Mouse (Mus musculus): ENCODE measurements around the gene Pamr1.

- no peak for TF ChIP-seq CTCF (IDR thresholded peaks at IDR 0.05; ENCODE audit: low read depth, low read length)
- no peak for TF ChIP-seq POLR2A (IDR thresholded peaks at IDR 0.05; ENCODE audit: extremely low read depth, insufficient read depth, low read length)
Observed at GRCm38 (mm10) chr2:102677400-102677799, 127.6 kb downstream of the Pamr1 start.
